Mouse (Mus musculus) R1 (cell line): ENCODE data around the gene Pik3c2a.
A peak's percentile ranks its signal among the peaks of the same experiment; 100 is the strongest.

Experiments used
- DNase-seq: peaks from one replicate; pipeline ENCODE4 v3.0.0-alpha.2; 2018; ENCODE audit warnings: low read depth, low spot score

Pik3c2a gene

GRCm38 (mm10) chr7:116392329-116392728 lies 50.9 kb downstream of the Pik3c2a start:
- DNase-seq, result no peak

- DNase-seq, result peak; percentile 70
Measured at GRCm38 (mm10) chr7:116387389-116387788, 55.9 kb downstream of the Pik3c2a start.

GRCm38 (mm10) chr7:116379181-116379580 lies 64.1 kb downstream of the Pik3c2a start:
- DNase-seq, result peak; percentile 78

- DNase-seq, result no peak
Measured at GRCm38 (mm10) chr7:116374284-116374683, 69.0 kb downstream of the Pik3c2a start.

- peak; percentile 71 for DNase-seq
Measured at GRCm38 (mm10) chr7:116336226-116336625, 107.0 kb downstream of the Pik3c2a start.

- no peak for DNase-seq
Measured at GRCm38 (mm10) chr7:116335133-116335532, 108.1 kb downstream of the Pik3c2a start.

- DNase-seq, result no peak
Measured at GRCm38 (mm10) chr7:116334669-116335038, 108.6 kb downstream of the Pik3c2a start.

- peak; percentile 97 for DNase-seq
Measured at GRCm38 (mm10) chr7:116333713-116334668, 109.3 kb downstream of the Pik3c2a start, which contains the start of gene Rps13. Rps13 (minus strand) TSS chr7:116334195.

- peak; percentile 9 for DNase-seq
Measured at GRCm38 (mm10) chr7:116331246-116331645, 112.0 kb downstream of the Pik3c2a start.

GRCm38 (mm10) chr7:116329858-116330257 lies 113.4 kb downstream of the Pik3c2a start:
- DNase-seq, result no peak

- DNase-seq, result no peak
Measured at GRCm38 (mm10) chr7:116328777-116329176, 114.5 kb downstream of the Pik3c2a start.

- DNase-seq, result no peak
Measured at GRCm38 (mm10) chr7:116327901-116328300, 115.3 kb downstream of the Pik3c2a start.

- DNase-seq, result peak; percentile 77
Measured at GRCm38 (mm10) chr7:116323331-116323964, 119.8 kb downstream of the Pik3c2a start.

GRCm38 (mm10) chr7:116309456-116309855 lies 133.8 kb downstream of the Pik3c2a start:
- peak; percentile 79 for DNase-seq

- DNase-seq, result peak; percentile 96
Measured at GRCm38 (mm10) chr7:116308632-116308991, 134.6 kb downstream of the Pik3c2a start.

- peak; percentile 97 for DNase-seq
Measured at GRCm38 (mm10) chr7:116307871-116308631, 135.2 kb downstream of the Pik3c2a start, which contains the start of gene Plekha7. Plekha7 (minus strand) TSS chr7:116308376.

- peak; percentile 91 for DNase-seq
Measured at GRCm38 (mm10) chr7:116307099-116307870, 136.0 kb downstream of the Pik3c2a start.

GRCm38 (mm10) chr7:116306601-116307000 lies 136.6 kb downstream of the Pik3c2a start:
- peak; percentile 92 for DNase-seq

- no peak for DNase-seq
Measured at GRCm38 (mm10) chr7:116301661-116302311, 141.5 kb downstream of the Pik3c2a start.

- DNase-seq, result peak; percentile 91
Measured at GRCm38 (mm10) chr7:116301144-116301543, 142.1 kb downstream of the Pik3c2a start.
